Mouse (Mus musculus) ovary, postnatal 10 days (tissue): ENCODE results near the gene Abcc8.

ENCODE experiments used
- DNase-seq: peaks from one replicate; pipeline ENCODE4 v3.0.0; 2022; ENCODE audit warnings: low spot score

Gene Abcc8

GRCm38 (mm10) chr7:46105484-46105883, 74.3 kb downstream of the Abcc8 start:
- no peak for DNase-seq

- DNase-seq: no peak
Observed at GRCm38 (mm10) chr7:46104256-46104915, 75.4 kb downstream of the Abcc8 start.

DNA sequence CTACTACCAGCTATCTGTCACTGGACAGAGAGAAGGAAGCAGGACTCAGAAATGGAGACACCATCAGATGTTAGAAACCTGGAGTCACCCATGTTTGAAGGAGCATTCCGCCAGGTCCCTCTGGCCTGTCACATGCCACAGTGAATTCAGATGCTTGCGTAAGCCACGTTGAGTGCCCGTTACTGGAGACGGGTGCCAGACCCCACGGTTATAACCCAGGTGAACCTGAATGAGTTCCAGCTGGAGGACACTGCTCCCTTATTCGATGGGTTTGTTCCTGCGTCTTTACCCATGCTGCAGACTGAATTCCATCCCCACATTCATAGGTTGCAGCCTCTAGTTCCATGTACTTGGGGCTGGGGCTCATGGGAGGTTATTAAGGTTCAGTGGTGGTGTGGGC, 76.1 kb downstream of the Abcc8 start:
- DNase-seq: no peak

- DNase-seq: no peak
Observed at GRCm38 (mm10) chr7:46103075-46103591, 76.7 kb downstream of the Abcc8 start.

- DNase-seq: peak; percentile 36
Observed at GRCm38 (mm10) chr7:46100563-46100962, 79.3 kb downstream of the Abcc8 start, which contains the start of gene Kcnj11. Gene Kcnj11 (minus strand): TSS chr7:46100764.

DNA sequence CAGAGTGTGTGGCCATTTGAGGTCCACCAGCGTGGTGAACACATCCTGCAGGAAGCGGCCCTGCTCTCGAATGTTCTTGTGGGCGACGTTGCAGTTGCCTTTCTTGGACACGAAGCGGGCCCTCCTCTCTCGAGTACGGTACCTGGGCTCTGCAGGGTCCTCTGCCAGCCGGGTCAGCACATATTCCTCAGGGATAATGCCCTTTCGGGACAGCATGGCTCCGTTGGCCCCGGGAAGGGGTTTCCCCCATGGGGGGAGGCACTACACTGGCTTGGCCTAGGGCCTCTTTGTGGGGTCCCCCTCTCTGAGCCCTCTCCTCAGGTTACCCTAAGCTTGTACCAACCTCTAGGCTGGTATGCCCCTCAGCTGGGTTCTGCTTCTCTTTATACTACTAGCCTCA, 80.2 kb downstream of the Abcc8 start:
- no peak for DNase-seq

DNA sequence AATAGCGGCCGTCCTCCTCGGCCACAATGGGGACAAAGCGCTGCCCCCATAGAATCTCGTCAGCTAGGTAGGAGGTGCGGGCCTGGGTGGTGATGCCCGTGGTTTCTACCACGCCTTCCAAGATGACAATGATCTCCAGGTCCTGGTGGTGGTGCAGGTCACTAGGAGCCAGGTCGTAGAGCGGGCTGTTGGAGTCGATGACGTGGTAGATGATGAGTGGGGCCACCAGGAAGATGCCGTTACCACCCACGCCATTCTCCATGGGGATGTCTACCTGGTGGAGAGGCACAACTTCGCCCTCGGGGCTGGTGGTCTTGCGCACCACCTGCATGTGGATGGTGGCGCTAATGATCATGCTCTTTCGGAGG, 80.9 kb downstream of the Abcc8 start:
- DNase-seq: no peak

GRCm38 (mm10) chr7:46098221-46098918, 81.5 kb downstream of the Abcc8 start:
- no peak for DNase-seq

- no peak for DNase-seq
Observed at GRCm38 (mm10) chr7:46097319-46097783, 82.5 kb downstream of the Abcc8 start.

GRCm38 (mm10) chr7:46096136-46096535, 83.7 kb downstream of the Abcc8 start:
- DNase-seq: peak; percentile 17

GRCm38 (mm10) chr7:46092803-46093202, 87.0 kb downstream of the Abcc8 start:
- DNase-seq: no peak

- no peak for DNase-seq
Observed at GRCm38 (mm10) chr7:46088241-46088640, 91.6 kb downstream of the Abcc8 start.

DNA sequence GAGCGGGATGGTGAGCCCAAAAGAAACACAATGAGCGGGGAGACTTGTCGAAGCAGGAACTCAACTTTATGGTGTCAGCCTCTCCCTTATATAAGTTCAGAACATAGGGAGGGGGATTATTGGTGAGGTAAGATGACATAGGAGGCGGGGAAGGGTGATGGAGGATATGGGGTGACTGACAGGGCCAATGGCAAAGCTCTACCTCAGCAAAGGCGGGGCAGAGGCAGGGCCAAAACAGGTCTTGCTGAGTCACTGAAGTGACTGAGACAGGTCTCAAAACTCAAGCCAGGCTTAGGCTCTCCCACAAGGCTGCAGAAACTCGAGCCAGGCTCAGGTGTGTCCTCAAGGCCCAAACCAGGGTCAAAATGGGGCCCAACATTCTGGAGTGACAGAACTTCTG, 93.5 kb downstream of the Abcc8 start:
- DNase-seq: no peak

DNA sequence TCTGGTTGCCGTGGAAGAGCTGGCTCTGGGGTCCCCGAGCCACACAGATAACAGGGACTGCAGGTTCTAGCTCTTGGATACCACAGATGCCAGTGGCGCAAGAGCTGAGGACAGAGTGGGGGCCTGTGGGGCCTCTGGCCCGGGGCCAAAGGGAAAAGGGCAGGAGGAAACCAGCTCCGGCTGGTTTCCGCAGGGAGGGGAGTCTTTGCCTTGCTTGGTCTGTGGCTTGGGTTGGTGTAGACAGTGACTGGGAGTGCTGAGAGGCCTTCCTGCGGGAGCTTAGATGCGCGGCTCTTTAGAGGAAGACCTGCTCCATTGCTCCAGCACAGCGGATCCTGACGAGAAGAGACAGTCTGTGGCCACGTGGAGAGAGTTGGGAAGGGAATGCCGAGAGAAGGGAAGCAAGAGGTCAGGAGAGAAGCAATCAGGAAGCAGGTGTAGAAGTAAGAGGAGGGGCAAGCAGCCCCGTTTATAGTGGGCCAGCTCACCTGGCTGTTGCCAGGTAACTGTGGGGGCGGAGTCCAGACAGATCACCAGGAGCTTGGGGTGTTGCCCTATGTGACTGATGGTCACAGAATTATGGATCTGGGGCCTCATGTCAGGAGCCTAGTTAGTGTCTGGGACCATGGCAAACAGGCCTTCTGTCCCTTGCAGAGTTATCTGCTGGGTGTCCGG, 94.9 kb downstream of the Abcc8 start:
- no peak for DNase-seq

GRCm38 (mm10) chr7:46084024-46084423, 95.8 kb downstream of the Abcc8 start:
- no peak for DNase-seq

GRCm38 (mm10) chr7:46077675-46078074, 102.2 kb downstream of the Abcc8 start:
- no peak for DNase-seq

DNA sequence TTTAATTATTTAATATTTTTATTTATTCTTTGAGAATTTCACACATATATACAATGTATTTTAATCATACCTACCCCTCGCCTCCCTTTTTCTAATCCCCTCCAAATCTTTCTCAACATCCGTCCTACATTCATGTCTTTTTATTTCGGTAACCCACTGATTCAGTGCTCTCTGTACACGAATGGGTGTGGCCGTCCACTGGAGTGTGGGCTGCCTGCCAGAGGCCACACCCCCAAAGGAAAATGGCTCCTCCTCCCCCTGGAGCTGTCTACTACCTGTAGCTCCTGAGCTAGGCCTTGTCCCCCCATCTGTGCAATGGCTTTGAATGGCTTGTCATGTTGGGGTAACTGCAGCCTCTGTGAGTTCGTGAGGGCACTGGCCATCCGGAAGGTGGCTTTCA, 103.0 kb downstream of the Abcc8 start:
- DNase-seq: no peak

- DNase-seq: no peak
Observed at GRCm38 (mm10) chr7:46068831-46069230, 111.0 kb downstream of the Abcc8 start.

GRCm38 (mm10) chr7:46063296-46063695, 116.5 kb downstream of the Abcc8 start:
- DNase-seq: no peak

DNA sequence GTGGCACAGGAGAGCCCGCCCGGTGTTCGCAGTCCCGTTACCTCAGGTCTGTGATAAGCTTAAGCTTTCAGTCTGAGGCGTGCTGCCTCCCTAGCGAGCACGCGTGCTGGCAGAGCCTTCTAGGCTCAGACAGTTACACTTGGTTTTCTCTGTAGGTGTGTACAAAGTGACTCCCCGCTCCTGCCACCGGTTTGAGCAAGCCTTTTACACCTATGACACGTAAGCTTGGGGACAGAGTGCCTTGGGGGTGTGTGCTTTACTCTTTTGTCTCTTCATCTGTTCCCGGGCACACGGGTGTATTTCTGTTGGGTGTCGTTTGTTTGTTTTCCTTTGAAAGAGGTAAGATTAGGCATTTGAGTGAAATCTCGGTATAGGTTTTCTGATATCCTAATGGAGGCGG, 118.2 kb downstream of the Abcc8 start:
- no peak for DNase-seq

DNA sequence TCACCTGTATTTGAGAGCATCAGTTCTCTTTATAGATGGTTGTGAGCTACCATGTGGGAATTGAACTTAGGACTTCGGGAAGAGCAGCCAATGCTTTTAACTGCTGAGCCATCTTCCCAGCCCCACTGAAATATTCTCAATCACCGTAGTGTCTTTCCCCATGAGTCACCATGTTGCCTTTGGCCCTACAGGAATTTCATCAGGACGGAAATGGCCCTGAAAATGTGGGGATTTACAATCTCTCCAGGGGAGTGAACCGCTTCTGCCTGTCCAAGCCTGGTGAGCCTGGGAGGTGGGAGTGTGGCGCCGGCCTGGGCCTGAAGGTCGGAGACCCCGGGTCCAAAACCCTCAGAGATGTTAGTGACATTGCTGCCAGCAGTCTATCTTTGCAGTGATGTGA, 119.1 kb downstream of the Abcc8 start:
- DNase-seq: no peak

GRCm38 (mm10) chr7:46058882-46059281, 121.0 kb downstream of the Abcc8 start:
- DNase-seq: no peak
